Mouse (Mus musculus) liver (tissue): Measurements from ENCODE around the gene Gchfr.

ENCODE experiments used
- DNase-seq: peaks from one replicate; pipeline ENCODE4 v3.0.0-alpha.2; 2020; ENCODE audit warnings: mixed read lengths

The Gchfr gene

GRCm38 (mm10) chr2:119173991-119174651 lies 6.5 kb downstream of the Gchfr start, which contains the start of gene Gm14137:
Gene Gm14137 (plus strand): TSS chr2:119174509.
- DNase-seq = no peak

GRCm38 (mm10) chr2:119174866-119175265 lies 7.3 kb downstream of the Gchfr start:
- DNase-seq = no peak

GRCm38 (mm10) chr2:119175614-119176013 lies 8.0 kb downstream of the Gchfr start:
- DNase-seq = no peak

- no peak for DNase-seq
These were observed 9.2 kb downstream of the Gchfr start for GRCm38 (mm10) chr2:119176761-119177160.

GRCm38 (mm10) chr2:119177384-119177939 lies 9.9 kb downstream of the Gchfr start:
- no peak for DNase-seq

- no peak for DNase-seq
These were observed 15.3 kb downstream of the Gchfr start for GRCm38 (mm10) chr2:119182914-119183313.

- DNase-seq = peak; percentile 89
These were observed 21.6 kb downstream of the Gchfr start for GRCm38 (mm10) chr2:119189029-119189710.

- DNase-seq = no peak
These were observed 23.4 kb downstream of the Gchfr start for GRCm38 (mm10) chr2:119190969-119191368.

GRCm38 (mm10) chr2:119194140-119194539 lies 26.6 kb downstream of the Gchfr start:
- no peak for DNase-seq

GRCm38 (mm10) chr2:119196316-119197108 lies 28.9 kb downstream of the Gchfr start:
- no peak for DNase-seq

- no peak for DNase-seq
These were observed 29.9 kb downstream of the Gchfr start for GRCm38 (mm10) chr2:119197493-119197892.

- DNase-seq = no peak
These were observed 30.5 kb downstream of the Gchfr start for GRCm38 (mm10) chr2:119198049-119198448.

- no peak for DNase-seq
These were observed 31.4 kb downstream of the Gchfr start for GRCm38 (mm10) chr2:119198934-119199333.

GRCm38 (mm10) chr2:119202914-119203453 lies 35.4 kb downstream of the Gchfr start:
- DNase-seq = peak; percentile 27

- DNase-seq = no peak
These were observed 36.4 kb downstream of the Gchfr start for GRCm38 (mm10) chr2:119203871-119204460.

- no peak for DNase-seq
These were observed 40.4 kb downstream of the Gchfr start for GRCm38 (mm10) chr2:119207961-119208343.

GRCm38 (mm10) chr2:119208344-119209175 lies 41.0 kb downstream of the Gchfr start, which contains the start of the genes Zfyve19 and Dnajc17:
Gene Zfyve19 (plus strand): TSS chr2:119208617.
Gene Dnajc17 (minus strand): TSS chr2:119208795.
- DNase-seq = peak; percentile 95

GRCm38 (mm10) chr2:119209176-119209507 lies 41.6 kb downstream of the Gchfr start:
- DNase-seq = no peak
